Mouse (Mus musculus): Measurements from ENCODE around the gene Zfp385b. TPM values are rescaled to one million over a fixed set of nuclear protein-coding genes. Genes with fewer than 3 reads are reported as not detected.
A peak's percentile ranks its signal among the peaks of the same experiment; 100 is the strongest.

The Zfp385b gene
- total RNA-seq, 4 experiments from 2014 or later: 54.3 to 59.0 (median 56.3) TPM

- DNase-seq (ENCODE audit: low spot score in 2 of 2): no peak
Observed at GRCm38 (mm10) chr2:77707138-77707537, 112.3 kb downstream of the Zfp385b start.

GRCm38 (mm10) chr2:77705476-77705875, 114.0 kb downstream of the Zfp385b start:
- DNase-seq (ENCODE audit: low spot score in 2 of 2): no peak

- DNase-seq (ENCODE audit: low spot score in 2 of 2): peak; percentile 55
Observed at GRCm38 (mm10) chr2:77703080-77703479, 116.4 kb downstream of the Zfp385b start.

- no peak for DNase-seq (ENCODE audit: low spot score in 2 of 2)
Observed at GRCm38 (mm10) chr2:77691174-77691573, 128.3 kb downstream of the Zfp385b start.

- DNase-seq (ENCODE audit: low spot score in 2 of 2): no peak
Observed at GRCm38 (mm10) chr2:77690316-77690715, 129.1 kb downstream of the Zfp385b start.

- DNase-seq (ENCODE audit: low spot score in 2 of 2): no peak
Observed at GRCm38 (mm10) chr2:77688651-77689050, 130.8 kb downstream of the Zfp385b start.

GRCm38 (mm10) chr2:77684088-77684487, 135.4 kb downstream of the Zfp385b start:
- no peak for DNase-seq (ENCODE audit: low spot score in 2 of 2)

GRCm38 (mm10) chr2:77682205-77682604, 137.2 kb downstream of the Zfp385b start:
- DNase-seq (ENCODE audit: low spot score in 2 of 2): no peak

GRCm38 (mm10) chr2:77681741-77682140, 137.7 kb downstream of the Zfp385b start:
- no peak for DNase-seq (ENCODE audit: low spot score in 2 of 2)

GRCm38 (mm10) chr2:77673770-77674169, 145.7 kb downstream of the Zfp385b start:
- DNase-seq (ENCODE audit: low spot score in 2 of 2): no peak

GRCm38 (mm10) chr2:77672215-77672905, 147.1 kb downstream of the Zfp385b start:
- no peak for DNase-seq (ENCODE audit: low spot score in 2 of 2)

GRCm38 (mm10) chr2:77662171-77662570, 157.3 kb downstream of the Zfp385b start:
- peak in 1 of 2 experiments; percentile 50 for DNase-seq (ENCODE audit: low spot score in 2 of 2)

GRCm38 (mm10) chr2:77653686-77654085, 165.8 kb downstream of the Zfp385b start:
- no peak for DNase-seq (ENCODE audit: low spot score in 2 of 2)

- peak in 1 of 2 experiments; percentile 29 for DNase-seq (ENCODE audit: low spot score in 2 of 2)
Observed at GRCm38 (mm10) chr2:77641521-77642170, 177.8 kb downstream of the Zfp385b start.

- no peak for DNase-seq (ENCODE audit: low spot score in 2 of 2)
Observed at GRCm38 (mm10) chr2:77639993-77640392, 179.4 kb downstream of the Zfp385b start.

GRCm38 (mm10) chr2:77631606-77632005, 187.8 kb downstream of the Zfp385b start:
- DNase-seq (ENCODE audit: low spot score in 2 of 2): no peak

- no peak for DNase-seq (ENCODE audit: low spot score in 2 of 2)
Observed at GRCm38 (mm10) chr2:77627622-77628231, 191.7 kb downstream of the Zfp385b start.

GRCm38 (mm10) chr2:77618686-77619085, 200.8 kb downstream of the Zfp385b start:
- no peak for DNase-seq (ENCODE audit: low spot score in 2 of 2)

- DNase-seq (ENCODE audit: low spot score in 2 of 2): no peak
Observed at GRCm38 (mm10) chr2:77610303-77610991, 209.0 kb downstream of the Zfp385b start.

GRCm38 (mm10) chr2:77609452-77609851, 210.0 kb downstream of the Zfp385b start:
- no peak for DNase-seq (ENCODE audit: low spot score in 2 of 2)

GRCm38 (mm10) chr2:77608666-77609065, 210.8 kb downstream of the Zfp385b start:
- no peak for DNase-seq (ENCODE audit: low spot score in 2 of 2)

GRCm38 (mm10) chr2:77593461-77593860, 226.0 kb downstream of the Zfp385b start:
- no peak for DNase-seq (ENCODE audit: low spot score in 2 of 2)

Measured in left cerebral cortex, adult 8-10 months (tissue).